Mouse (Mus musculus): Measurements from ENCODE around the gene Rnf215.
"Not testable (repeated sequence)": the region's sequence is repeated elsewhere in the genome, so short reads cannot be mapped to it uniquely, and the experiment has no call there.

Gene Rnf215

DNA sequence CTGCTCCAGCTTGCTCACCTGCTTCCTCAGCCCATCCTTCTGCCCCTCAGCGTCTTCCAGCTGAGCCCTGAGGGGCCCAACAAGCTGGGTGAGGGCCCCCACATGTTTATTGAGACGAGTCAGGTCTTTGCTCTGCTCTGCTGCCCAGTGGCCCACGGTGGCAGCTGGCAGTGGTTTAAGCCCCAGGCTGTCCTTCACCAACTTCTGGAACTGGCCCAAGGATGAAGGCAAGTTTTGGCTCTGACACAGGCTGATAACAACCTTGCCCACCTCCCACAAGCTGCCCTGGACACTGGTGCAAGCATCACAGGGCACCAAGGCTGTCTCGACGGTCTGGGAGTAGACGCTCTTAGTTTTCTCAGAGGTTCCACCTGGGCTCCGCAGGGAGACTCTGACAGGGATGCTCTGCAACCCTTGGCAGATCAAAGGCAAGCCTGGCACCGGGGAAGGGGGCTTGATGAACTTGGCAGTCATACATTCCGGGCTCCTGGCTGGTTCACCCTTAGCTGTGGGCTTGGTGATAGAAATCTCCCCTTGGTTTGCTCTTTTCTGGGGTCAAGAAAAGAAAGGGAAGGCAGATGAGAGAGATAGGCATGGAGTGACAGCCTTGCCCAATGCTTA, 13.6 kb downstream of the Rnf215 start:
- DNase-seq: no peak

DNA sequence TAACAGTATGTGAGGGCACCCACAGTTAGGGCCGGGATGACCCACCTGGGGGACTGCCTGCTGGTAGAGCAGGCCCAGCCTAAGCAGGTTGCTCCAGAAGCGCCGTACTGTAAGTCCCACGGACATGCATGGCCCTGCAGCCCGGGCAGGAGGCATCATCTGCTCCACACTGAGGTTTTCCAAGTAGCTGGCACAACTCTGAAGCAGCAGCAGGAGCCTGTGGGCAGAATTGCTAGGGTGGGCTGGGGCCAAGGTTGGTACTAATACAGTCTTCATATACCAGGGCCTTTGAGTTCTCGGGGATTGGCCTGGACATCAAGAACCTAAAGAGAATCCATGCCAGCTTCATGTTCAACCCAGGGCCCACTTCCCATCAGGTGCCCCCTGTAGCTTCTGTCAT, 14.9 kb downstream of the Rnf215 start:
- DNase-seq: no peak

DNA sequence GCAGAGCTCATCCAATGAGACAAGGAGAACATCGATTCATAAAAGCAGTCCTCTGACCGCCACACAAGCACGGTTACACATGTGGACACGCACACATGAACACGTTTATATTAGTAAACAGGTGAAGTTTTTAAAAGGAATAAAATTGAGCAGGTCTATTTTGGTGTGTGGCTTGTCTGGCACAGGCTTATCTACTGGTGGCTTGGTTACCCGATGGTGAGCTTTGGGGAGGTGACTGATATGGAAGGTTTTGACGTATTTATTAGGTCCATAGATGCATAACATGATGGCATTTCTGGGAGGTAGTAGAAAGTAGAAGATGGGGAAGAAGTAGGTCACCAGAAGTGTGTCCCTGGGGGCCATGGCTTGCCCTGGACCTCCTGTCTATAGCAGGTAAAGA, 18.7 kb downstream of the Rnf215 start:
- no peak for DNase-seq

DNA sequence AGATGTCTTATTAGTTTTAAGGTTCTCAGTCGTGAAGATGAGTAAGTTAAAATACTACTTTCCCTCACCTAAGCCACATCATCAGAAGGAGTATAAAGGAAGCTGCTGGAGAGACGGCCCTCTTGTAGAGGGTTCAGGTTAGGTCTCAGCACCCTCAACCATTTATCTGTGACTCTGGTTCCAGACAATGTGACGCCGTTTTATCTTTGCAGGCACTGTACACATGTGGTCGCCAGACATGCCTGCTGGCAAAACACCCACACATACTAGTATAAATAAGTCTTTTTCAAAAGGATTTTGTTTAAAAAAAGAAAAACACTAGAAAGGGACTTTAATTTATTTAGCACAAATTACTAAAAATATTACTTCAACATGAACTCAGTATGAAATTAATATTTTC, 20.6 kb downstream of the Rnf215 start:
- DNase-seq: no peak

- no peak for DNase-seq
Observed at GRCm38 (mm10) chr11:4158676-4159075, 23.7 kb downstream of the Rnf215 start.

- peak; percentile 96 for DNase-seq
Observed at GRCm38 (mm10) chr11:4159808-4160708, 25.1 kb downstream of the Rnf215 start, which contains the start of the genes Ccdc157 and Sf3a1. TSS of gene Ccdc157 (minus strand) at chr11:4160293. TSS of gene Sf3a1 (plus strand) at chr11:4160350.

DNA sequence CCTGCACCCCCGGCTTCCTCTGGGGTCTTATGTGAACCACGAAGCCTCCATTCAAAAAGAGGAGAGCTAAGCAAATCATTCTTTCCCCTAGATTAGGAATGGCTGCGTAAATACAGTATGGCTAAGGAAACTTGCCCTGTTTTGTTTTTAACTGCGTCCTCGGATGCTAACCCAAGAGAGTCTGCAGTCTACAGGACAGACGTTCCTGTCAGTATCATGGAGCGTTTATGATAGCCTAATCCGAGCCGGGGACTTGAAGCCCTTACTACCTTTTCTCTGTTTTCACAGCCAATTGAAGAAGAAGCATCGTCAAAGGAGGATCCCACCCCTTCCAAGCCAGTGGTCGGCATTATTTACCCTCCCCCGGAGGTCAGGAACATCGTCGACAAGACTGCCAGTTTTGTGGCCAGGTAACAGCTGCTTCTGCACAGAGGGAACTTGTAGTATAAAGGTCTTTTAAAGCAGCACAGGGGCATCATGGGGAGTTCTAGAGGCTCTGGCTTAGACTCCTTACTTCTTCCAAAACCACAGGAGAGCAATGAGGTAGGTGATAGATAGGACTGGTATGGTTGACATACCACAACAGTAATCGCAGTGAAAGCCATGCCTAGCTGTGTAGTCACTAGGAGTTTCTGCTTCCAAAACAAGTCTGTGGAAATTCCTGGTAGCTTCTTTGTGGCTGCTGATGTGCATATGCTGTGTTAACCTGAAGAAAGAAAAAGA, 25.9 kb downstream of the Rnf215 start:
- DNase-seq: no peak

DNA sequence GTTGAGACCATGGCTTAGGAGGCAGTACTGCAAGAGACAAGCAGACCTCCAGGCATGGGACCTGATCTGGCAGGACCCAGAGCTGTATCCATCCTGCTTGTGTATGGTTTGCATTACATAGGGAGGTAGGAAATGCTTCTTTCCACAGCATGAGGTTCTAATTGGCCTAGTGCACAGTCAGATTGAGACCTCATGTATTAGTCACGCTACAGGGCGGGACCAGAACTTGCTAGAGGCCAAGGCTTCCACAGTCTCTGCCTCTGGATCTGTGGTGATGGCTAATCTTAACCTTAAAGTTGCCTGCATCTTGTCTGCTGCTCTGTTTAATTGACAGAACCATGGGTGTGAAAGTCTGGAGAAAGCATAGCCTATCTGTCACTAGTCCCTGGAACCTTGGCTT, 29.7 kb downstream of the Rnf215 start:
- no peak for DNase-seq

DNA sequence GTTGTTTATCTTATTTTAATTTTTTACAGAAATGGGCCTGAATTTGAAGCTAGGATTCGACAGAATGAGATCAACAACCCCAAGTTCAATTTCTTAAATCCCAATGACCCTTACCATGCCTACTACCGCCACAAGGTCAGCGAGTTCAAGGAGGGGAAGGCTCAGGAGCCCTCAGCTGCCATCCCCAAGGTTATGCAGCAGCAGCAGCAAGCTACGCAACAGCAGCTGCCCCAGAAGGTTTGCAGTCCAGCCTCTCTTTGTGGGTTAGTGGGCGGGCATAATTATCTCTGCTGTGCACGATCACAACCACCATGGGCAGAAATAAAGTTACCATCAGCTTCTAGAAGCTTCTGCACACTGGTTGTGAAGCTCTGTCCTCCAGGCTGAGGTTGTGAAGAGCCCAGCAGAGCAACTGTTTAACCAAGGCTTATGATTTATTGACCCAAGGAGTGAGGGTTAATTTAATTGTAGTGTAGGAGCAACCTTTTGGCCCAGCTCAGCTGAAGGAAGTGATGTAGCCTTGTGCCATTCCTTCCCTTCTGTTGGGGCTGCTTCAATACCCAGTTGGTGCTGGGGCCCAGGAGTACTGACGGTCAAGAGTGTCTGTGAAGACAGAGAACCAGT, 31.6 kb downstream of the Rnf215 start:
- no peak for DNase-seq

- peak; percentile 67 for DNase-seq
Observed at GRCm38 (mm10) chr11:4174586-4174985, 39.6 kb downstream of the Rnf215 start.

DNA sequence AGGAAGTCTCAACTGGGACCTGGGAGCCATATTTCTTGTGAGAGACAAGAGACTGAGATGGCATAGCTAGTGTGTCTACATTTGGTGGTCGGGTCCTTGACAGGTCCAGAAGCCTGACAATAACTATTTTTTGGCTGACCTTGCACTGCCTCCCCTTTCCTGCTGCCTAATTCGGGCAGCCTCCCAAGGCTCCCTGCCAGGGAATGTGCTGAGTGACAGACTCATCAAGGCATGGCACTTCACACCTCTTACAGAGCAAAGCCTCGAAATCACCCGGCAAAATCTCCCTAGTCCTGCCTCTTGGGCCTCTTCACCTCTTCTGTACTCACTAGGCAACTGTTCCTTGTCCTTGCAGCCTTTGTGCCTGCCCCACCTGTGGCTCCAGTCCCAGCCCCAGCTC, 42.7 kb downstream of the Rnf215 start:
- DNase-seq: no peak

- no peak for DNase-seq
Observed at GRCm38 (mm10) chr11:4182061-4182460, 47.1 kb downstream of the Rnf215 start.

DNA sequence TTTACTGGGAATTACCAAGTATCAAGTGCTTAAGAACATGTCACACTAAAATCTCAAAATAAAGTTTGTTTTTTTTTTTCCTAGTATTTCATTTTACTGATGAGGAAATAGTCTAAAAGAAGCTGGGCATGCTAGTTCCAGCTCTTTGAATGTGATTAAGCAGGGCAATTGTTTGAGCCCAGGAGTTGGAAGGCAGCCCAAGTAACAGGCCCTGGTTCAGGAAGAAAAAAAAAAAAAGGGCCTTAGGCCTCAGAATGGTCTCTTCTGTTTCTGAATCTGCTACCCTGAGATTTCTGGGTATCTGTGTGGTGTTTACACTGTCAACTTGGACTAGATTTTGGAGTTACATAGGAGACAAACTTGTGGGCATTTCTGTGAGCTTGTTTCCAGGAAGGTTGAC, 48.5 kb downstream of the Rnf215 start:
- DNase-seq: no peak

- no peak for DNase-seq
Observed at GRCm38 (mm10) chr11:4184251-4184952, 49.4 kb downstream of the Rnf215 start.

- DNase-seq: not testable (repeated sequence)
Observed at GRCm38 (mm10) chr11:4185480-4185879, 50.5 kb downstream of the Rnf215 start.

DNA sequence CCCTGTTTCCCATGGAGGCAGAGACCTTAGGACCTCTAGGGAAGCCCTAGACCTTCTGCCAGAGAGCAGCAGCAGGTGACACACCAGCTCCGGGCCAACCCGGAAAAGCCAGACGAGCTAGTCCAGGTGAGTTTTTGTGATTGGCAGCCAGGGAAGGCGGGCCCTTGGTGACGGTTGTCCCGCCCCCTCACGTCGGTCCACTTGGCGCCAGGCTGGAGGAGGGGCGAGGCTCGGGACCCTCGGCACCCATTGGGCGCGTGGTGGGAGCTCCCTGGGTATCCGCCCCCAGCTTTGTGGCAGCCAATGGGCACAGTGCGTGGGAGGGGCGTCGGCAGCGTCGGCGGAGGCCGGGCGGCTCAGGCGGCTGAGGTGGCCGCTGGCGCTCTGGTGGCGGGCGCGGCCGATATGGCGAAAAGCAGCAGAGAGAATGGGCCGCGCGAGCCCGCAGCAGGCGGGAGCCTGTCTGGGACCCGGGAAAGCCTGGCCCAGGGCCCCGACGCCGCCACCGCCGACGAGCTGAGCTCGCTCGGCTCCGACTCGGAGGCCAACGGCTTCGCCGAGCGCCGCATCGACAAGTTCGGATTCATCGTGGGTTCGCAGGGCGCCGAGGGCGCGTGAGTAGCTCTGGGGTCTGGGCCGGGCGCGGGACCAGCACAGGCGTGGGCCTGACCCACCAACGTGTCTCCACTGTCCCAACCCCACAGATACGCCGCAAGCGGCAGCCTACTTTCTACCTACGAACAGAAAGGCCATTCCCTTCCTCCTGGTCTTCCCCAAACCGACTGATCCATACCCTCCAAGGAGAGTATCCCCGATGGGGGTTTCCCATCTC, 51.7 kb downstream of the Rnf215 start, which contains the start of gene Tbc1d10a:
TSS of gene Tbc1d10a (plus strand) at position 304 of the 832 bp plus-strand sequence.
- peak; percentile 99 for DNase-seq

- no peak for DNase-seq
Observed at GRCm38 (mm10) chr11:4187318-4187700, 52.3 kb downstream of the Rnf215 start.

GRCm38 (mm10) chr11:4189182-4189581, 54.2 kb downstream of the Rnf215 start:
- DNase-seq: no peak

- no peak for DNase-seq
Observed at GRCm38 (mm10) chr11:4190677-4191076, 55.7 kb downstream of the Rnf215 start.

Data from right cerebral cortex, adult 18-20 months (tissue).